ENCODE assay signal across 8 mouse cellular contexts in the genomic region with DNA sequence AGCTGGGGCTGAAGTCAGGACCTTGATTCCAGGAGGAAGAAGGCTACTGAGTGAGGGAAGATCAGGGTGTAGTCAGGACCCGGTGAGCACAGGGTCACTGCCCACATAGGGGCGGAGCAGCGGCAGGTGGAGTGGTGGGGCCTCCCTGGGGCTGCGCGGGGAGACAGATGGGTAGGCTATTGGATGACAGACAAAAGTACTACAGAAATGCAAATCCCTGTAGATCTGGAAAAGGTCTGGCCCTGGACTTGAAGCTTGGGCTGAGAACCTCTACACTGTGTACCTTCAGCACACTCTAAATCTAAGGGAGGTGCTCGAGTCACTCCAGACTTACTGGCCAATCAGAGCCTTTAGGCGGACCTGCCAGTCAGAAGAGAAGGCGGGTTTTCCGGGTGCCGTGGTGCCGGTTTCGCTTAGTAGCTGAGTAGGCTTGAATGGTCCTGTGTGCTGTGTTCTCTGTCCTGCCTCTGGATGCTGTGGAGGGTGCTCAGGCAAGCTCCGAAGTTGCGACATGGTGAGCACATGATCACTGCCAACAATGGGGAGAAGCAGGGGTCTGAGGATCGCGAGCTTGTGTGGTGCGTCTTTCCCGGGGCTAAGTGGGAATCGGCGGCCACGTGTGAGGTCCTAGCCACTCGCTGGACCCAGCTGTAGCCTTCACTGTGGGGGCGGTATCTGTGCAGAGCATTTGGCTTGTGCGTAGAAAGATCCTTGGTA. TPM values are rescaled to one million over a fixed set of nuclear protein-coding genes. Genes with fewer than 3 reads are reported as not detected.
DNase-seq lines count a peak whose midpoint lies in the region; ATAC-seq and TF ChIP-seq lines count a peak whose summit lies in the region.
"Not testable (repeated sequence)": the region's sequence is repeated elsewhere in the genome, so short reads cannot be mapped to it uniquely, and the experiment has no call there.

No protein-coding gene starts in this region.

- not testable (repeated sequence) for H3K27ac ChIP-seq in embryonic facial prominence, embryonic 14.5 days (replicated peaks; ENCODE audit: low read depth, low read length); limb, embryonic 13.5 days
- peak overlapping the region; percentile 81 for H3K27ac ChIP-seq in midbrain, embryonic 15.5 days
- H3K27ac ChIP-seq in spleen, adult 2 months (ENCODE audit: insufficient read depth, low read length), result 0 out of 2 replicates have a peak overlapping the region, but pooled peaks have one; percentile 40

- not testable (repeated sequence) for TF ChIP-seq POLR2A in spleen, adult 2 months (IDR thresholded peaks at IDR 0.05; ENCODE audit: low read depth, low read length)

- ATAC-seq in embryonic facial prominence, embryonic 14.5 days (ENCODE audit: low read depth), result peak; percentile 98
- peak; percentile 97 for ATAC-seq in limb, embryonic 13.5 days (ENCODE audit: low FRiP score, low read depth)
- ATAC-seq in midbrain, embryonic 15.5 days (replicated peaks), result peak; percentile 99

- H3K36me3 ChIP-seq in embryonic facial prominence, embryonic 14.5 days (ENCODE audit: control insufficient read depth, insufficient read depth, low read length), result peaks cover 10% of the 10 kb centered on the region; the same call in 1 of the 2 replicates
- peaks cover 11% of the 10 kb centered on the region for H3K36me3 ChIP-seq in limb, embryonic 13.5 days
- not testable (repeated sequence) for H3K36me3 ChIP-seq in midbrain, embryonic 15.5 days (replicated peaks); spleen, adult 2 months (ENCODE audit: control insufficient read depth, insufficient read depth, low read length)

- peaks cover 11% of the 10 kb centered on the region for H3K9me3 ChIP-seq in embryonic facial prominence, embryonic 14.5 days (ENCODE audit: control insufficient read depth, low read length)
- H3K9me3 ChIP-seq in limb, embryonic 13.5 days; midbrain, embryonic 15.5 days: not testable (repeated sequence)

- TF ChIP-seq CTCF in spleen, adult 2 months (IDR thresholded peaks at IDR 0.05; ENCODE audit: extremely low read depth, insufficient read depth, insufficient read length, insufficient replicate concordance), result not testable (repeated sequence)

- peak overlapping the region; percentile 59 for H3K9ac ChIP-seq in embryonic facial prominence, embryonic 14.5 days (ENCODE audit: low read depth, low read length)
- H3K9ac ChIP-seq in limb, embryonic 13.5 days, result peak overlapping the region; percentile 63
- peak overlapping the region; percentile 52 for H3K9ac ChIP-seq in midbrain, embryonic 15.5 days

- WGBS in embryonic facial prominence, embryonic 14.5 days, result 2% methylated on average over 22 of the region's 24 CpGs
- WGBS in limb, embryonic 13.5 days, result under 1% methylated on average over 24 of the region's 24 CpGs
- whole genome bisulfite sequencing in midbrain, embryonic 15.5 days, result 1% methylated on average over 24 of the region's 24 CpGs
- WGBS in spleen, adult 2 months, result under 1% methylated on average over 24 of the region's 24 CpGs

- peak; percentile 75 for DNase-seq in 416B (ENCODE audit: low read depth)
- peak; percentile 27 to 47 for DNase-seq in adrenal gland, postnatal 4 days (ENCODE audit: low spot score in 2 of 2)
- peak; percentile 70 for DNase-seq in embryonic facial prominence, embryonic 14.5 days (ENCODE audit: low spot score)
- DNase-seq in heart, adult 8-10 months (ENCODE audit: low spot score), result peak; percentile 81
- peak; percentile 82 for DNase-seq in kidney, adult 9 months
- peak; percentile 40 to 73 for DNase-seq in spleen, adult 2 months (ENCODE audit: low read depth in 1 of 2, low spot score in 2 of 2)

- H3K4me1 ChIP-seq in embryonic facial prominence, embryonic 14.5 days (ENCODE audit: control insufficient read depth, insufficient read depth, low read length); limb, embryonic 13.5 days; midbrain, embryonic 15.5 days; spleen, adult 2 months (ENCODE audit: control insufficient read depth, insufficient read depth, insufficient read length): not testable (repeated sequence)

- peak overlapping the region; percentile 61 for H3K4me2 ChIP-seq in embryonic facial prominence, embryonic 14.5 days (ENCODE audit: low read depth, low read length)
- peak overlapping the region; percentile 72 for H3K4me2 ChIP-seq in limb, embryonic 13.5 days (replicated peaks)
- peak overlapping the region; percentile 79 for H3K4me2 ChIP-seq in midbrain, embryonic 15.5 days

- peak overlapping the region; percentile 50 for H3K4me3 ChIP-seq in embryonic facial prominence, embryonic 14.5 days (ENCODE audit: low read depth, low read length)
- peak overlapping the region; percentile 56 for H3K4me3 ChIP-seq in limb, embryonic 13.5 days
- peak overlapping the region; percentile 58 for H3K4me3 ChIP-seq in midbrain, embryonic 15.5 days
- peak overlapping the region; percentile 64 for H3K4me3 ChIP-seq in spleen, adult 2 months (ENCODE audit: extremely low read depth, insufficient read depth, insufficient read length)

- H3K27me3 ChIP-seq in embryonic facial prominence, embryonic 14.5 days (replicated peaks; ENCODE audit: control insufficient read depth, insufficient read depth, low read length); limb, embryonic 13.5 days; midbrain, embryonic 15.5 days (replicated peaks); spleen, adult 2 months (ENCODE audit: control insufficient read depth, insufficient read depth, low read length): not testable (repeated sequence)

RNA-seq across cellular contexts. Expression of a gene that starts 29.2 kb away (rescaled TPM):
- 10 to 100 TPM; 16.8 to 22.2 TPM for total RNA-seq in adrenal gland, postnatal 4 days (2021)
- polyA plus RNA-seq in embryonic facial prominence, embryonic 14.5 days (2014; fragmentation: Nextera tagmentation; extraction: Ambion mirVana), result 25.3 and 28.0 TPM in 2 replicates
- total RNA-seq in heart, adult 8-10 months (2022), result 10 to 100 TPM; 16.2 to 18.1 (median 16.6) TPM
- 24.5 and 26.5 TPM in 2 replicates for polyA plus RNA-seq in limb, embryonic 13.5 days (2015; fragmentation: Nextera tagmentation; extraction: Ambion mirVana)
- 26.0 and 30.7 TPM in 2 replicates for polyA plus RNA-seq in midbrain, embryonic 15.5 days (2015; fragmentation: Nextera tagmentation; extraction: Ambion mirVana)
- 1.1 TPM in 2 replicates for polyA plus RNA-seq in spleen, adult 2 months (2012; rRNA removed)

Comparison
In these comparisons a context has a peak if more than half of its experiments do, and no peak if none do; other contexts are left out.
1. RNA of a gene that starts 29.2 kb away (polyA plus RNA-seq): 26.0 to 30.7 TPM in midbrain, embryonic 15.5 days, 25.3 to 28.0 TPM in embryonic facial prominence, embryonic 14.5 days and 24.5 to 26.5 TPM in limb, embryonic 13.5 days; 1.1 TPM in spleen, adult 2 months; every median in the first group is over 10 times any median in the second.
2. Peak in every context shown above with its lines, with median percentiles within 50 percentile points of each other: DNase-seq, ATAC-seq, H3K4me2 ChIP-seq, H3K4me3 ChIP-seq and H3K9ac ChIP-seq.